Mouse (Mus musculus) G1E (cell line): ENCODE results near the gene Opn4.

ENCODE experiments used
- CTCF ChIP-seq: IDR thresholded peaks from 2 replicates; pipeline ENCODE4 v1.5.1; 2012; ENCODE audit warnings: low read depth, low read length, inconsistent platforms, mixed read lengths
- GATA1 ChIP-seq: IDR thresholded peaks from 2 replicates; pipeline ENCODE4 v1.6.1; 2012; ENCODE audit warnings: borderline replicate concordance, low read length, inconsistent platforms, mixed read lengths
- GATA2 ChIP-seq: IDR thresholded peaks from 2 replicates; pipeline ENCODE4 v1.6.1; 2012; ENCODE audit warnings: low read depth, low read length, inconsistent platforms, borderline replicate concordance
- POLR2AphosphoS5 ChIP-seq: IDR thresholded peaks from 2 replicates; pipeline ENCODE4 v1.6.1; 2012; ENCODE audit warnings: low read depth, low read length, inconsistent platforms; ENCODE audit not compliant: insufficient replicate concordance
- TAL1 ChIP-seq: conservative IDR thresholded peaks from 2 replicates; pipeline ENCODE4 v1.6.1; 2012; ENCODE audit warnings: low read depth, low read length, inconsistent platforms, mixed read lengths

DNA sequence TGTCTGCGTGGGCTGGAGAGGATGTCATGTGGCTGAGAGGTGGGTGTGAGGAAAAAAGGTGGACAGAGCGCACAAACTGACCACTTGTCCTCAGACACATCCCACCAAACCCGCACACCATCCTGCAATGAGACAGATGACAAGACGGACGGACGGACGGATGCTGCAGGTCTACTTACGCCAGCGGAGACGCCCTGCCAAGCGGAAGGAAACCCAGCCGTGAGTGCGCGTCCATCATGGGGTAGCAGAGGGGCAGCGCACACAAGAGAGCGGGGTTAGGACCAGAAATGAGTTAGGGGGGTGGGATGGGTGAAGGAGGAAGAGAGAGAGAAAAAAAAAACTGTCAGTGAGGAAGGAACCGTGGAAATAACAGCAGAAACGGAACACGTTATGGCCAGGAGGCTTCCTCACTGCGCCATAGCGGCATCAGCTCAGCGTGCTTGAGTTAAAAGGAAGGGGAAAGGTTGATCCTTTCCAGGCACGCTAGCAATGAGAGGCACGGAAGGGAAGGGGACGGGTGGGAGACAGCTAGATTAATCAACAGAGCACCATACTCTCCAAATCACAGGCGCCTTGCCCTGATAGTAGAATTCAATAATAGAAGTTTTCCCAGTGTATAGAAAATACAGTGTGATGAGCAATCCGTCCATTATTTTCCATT is 30.3 kb downstream of the Opn4 start:
- TF ChIP-seq CTCF (no peak), TAL1 (no peak), GATA1 (no peak), GATA2 (no peak), POLR2AphosphoS5 (no peak)
